Mouse (Mus musculus): Measurements from ENCODE around the gene Nup160.

DNA sequence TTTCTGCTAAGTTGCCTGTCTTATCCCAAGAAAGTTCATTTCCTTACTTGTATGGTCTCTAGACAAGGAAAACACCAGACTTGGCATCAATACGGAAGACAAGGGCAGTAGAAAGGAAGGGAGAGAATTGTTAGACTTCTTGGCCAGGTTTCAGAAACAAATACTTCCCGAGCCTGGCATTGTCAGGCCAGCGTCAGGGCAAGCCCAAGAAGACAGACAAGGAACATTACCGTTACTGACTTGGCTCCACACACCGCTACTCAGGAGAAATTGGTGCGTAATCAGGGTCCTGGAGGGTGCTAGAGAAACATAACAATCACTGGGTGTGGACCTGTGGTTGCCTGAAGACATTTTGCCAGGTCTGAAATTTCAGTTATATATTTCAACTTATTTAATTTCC, 6.7 kb upstream of the Nup160 start:
- TF ChIP-seq POLR2A (IDR thresholded peaks at IDR 0.05; ENCODE audit: borderline replicate concordance, extremely low read depth, insufficient read depth, insufficient read length, poor library complexity, severe bottlenecking) = no peak
- no peak for TF ChIP-seq CTCF (IDR thresholded peaks at IDR 0.05; ENCODE audit: borderline replicate concordance, extremely low read depth, insufficient read depth, insufficient read length)

Measured in brain, embryonic 14.5 days (tissue).